Mouse (Mus musculus): ENCODE measurements around the gene Tada1.

Gene Tada1

DNA sequence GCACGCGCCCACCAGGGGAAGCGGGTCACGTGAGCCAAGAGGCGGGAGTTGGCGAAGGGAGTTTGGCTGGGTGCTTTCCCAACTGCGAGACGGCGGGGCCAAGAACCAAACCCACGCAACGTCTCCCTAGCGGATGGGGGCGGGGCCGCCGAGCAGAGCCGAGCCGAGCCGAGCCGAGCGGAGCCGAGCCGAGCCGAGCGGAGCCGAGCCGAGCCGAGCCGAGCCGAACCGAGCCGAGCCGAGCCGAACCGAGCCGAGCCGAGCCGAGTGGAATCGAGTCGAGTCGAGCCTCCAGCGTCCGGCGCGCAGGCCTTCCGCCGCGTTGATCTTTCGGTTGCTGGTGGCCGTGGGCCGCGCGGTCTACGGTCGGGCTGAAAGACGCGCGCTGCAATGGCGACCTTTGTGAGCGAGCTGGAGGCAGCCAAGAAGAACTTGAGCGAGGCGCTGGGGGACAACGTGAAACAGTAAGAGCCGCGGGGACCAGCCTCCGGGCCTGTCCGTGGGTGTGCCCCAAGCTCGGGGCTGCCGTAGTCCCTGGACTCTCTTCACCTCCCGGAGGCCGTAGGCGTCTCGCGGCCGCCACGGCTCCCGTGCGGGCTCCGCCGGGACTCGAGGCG, at the start of gene Tada1:
Gene Tada1 (plus strand): TSS at position 85 of the 617 bp plus-strand sequence.
- peak; percentile 93 for DNase-seq (ENCODE audit: low spot score)

DNA sequence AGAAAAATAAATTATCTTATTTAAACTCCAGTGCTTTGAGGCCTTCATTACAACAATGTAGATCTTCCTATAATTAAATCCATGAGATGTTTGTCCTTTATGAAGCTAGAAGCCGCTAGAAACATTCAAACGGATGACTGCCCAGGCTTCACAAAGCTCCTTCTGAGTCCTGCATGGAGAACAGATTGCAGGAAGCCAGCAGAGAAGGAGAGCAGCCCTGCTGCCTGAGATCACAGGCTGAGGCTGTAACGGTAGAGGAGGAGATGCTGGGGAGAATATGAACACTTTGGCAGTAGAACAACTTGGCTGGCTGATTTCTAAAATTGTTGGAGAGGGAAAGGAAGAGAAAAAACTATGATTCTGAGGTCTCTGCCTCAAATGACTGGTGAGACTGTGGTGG, 48.1 kb upstream of the Tada1 start:
- DNase-seq (ENCODE audit: low spot score) = no peak

DNA sequence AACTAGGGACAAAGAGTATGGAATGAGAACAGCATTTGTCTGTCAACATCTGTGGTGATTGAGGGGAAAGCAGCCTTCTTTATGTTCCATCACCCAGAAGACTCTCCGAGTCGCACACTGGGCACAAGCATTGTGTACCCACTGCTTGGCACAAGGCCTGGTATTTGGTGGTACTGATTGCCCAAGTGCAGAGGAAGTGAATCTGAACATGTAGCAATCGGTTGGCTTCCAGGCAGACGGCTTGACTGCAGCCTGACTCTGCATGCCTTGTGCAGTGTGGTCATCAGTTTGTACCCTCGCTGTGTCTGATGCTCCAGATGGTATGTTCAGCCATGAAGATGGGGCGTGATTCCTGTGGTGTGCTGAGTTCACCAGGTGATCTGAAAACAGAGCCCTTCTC, 39.8 kb upstream of the Tada1 start:
- DNase-seq (ENCODE audit: low spot score) = no peak

DNA sequence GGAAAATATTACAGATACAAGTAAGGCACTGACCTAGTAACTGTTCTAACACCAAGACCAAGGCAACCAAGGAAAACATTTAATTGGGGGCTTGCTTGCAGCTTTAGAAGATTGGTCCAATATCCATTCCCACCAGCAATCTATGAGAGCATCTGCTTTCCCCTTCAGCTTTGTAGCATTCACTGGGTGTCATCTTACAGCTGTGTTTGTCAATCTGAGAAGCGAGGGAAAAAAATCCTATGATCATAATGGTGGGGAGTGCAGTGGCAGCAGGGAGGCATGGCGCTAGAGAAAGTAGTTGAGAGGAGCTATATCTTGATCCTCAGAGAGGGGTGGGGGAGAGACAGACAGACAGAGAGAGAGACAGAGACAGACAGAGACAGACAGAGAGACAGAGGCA, 36.8 kb upstream of the Tada1 start:
- no peak for DNase-seq (ENCODE audit: low spot score)

DNA sequence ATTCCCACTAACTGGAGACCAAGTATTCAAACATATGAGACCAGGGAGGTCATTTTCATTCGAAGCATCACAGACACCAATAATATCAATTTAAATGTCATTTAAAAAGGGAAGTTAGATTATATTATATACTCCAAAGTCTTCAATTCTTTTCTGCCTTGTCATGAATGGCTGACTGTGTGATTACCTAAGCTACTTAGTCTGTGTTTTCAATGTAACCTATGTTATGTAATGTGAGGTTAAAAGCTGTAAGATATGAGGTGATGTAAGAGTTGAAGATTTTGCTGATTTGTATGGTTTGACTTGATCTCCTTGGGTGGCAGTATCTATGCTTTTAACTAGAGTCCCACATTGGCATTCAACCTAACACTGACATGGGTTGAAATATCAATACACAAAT, 36.4 kb upstream of the Tada1 start:
- DNase-seq (ENCODE audit: low spot score) = no peak

DNA sequence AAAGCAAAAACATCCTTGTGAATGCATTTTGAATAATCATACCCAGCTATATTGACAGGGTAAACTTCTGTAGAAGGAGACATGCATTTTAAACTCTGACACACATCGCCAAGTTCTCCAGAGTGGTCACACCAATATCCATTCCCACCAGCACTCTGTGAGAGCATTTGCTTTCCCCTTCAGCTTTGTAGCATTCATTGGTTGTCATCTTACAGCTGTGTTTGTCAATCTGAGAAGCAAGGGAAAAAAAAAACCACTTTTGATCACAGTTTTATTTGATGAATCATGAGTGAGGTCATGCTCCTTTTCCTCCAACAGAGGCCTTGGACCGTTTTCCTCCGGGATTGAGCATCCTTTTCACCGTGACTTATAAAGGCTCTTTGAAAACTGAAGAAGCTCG, 35.3 kb upstream of the Tada1 start:
- no peak for DNase-seq (ENCODE audit: low spot score)

DNA sequence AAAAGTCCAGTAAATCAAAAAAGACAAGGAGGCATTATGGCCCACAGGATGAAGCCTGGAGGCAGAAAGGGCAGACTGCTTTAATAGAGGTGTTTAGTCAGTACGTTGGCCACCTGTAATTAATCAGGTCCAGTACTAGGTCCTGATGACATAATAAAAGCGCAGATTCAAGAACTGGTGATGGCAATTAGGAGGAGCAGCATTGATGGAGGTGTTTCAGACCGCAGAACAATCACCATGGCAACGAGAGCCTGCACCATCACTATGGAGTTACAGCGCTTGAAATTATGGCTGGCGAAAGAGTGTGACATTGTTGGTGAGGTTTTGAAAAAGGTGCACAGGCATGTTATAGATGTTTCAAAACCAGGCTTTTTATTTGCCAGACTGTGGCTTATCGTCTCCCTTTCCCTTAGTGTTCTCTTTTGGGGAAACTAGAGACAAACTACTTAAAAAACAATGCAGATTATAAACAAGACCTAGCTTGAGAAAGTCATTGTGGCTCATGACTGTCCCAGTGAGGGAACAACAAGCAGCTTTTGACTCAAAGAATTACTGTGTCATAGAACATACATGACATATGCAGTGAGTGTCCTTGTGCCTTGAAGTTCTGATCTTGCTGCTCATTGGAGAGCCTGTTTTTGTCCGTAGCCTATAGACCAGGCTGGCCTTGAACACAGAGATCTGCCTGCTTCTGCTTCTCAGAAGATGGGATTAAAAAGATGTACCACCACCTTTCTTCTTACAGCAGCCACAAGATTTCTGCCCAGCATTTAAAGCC, 34.4 kb upstream of the Tada1 start:
- peak; percentile 23 for DNase-seq (ENCODE audit: low spot score)

DNA sequence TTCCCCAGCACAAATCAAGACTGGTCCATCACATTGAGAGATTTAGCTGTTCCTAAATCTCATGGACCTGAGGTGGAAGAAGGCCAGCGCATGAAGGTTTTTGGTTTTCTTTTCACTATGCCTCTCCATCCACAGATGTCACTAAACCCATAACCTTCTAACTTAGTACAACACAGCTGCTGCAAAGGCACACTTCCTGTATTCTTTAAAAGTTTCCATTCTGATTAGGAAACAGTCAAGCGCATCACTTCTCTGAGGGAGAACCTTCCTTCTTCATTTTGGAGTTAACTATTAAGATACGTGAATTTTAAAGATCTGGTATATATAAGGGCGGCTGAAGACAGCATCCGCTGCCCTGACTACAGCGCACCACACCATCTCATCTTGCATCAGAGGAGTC, 33.3 kb upstream of the Tada1 start:
- no peak for DNase-seq (ENCODE audit: low spot score)

DNA sequence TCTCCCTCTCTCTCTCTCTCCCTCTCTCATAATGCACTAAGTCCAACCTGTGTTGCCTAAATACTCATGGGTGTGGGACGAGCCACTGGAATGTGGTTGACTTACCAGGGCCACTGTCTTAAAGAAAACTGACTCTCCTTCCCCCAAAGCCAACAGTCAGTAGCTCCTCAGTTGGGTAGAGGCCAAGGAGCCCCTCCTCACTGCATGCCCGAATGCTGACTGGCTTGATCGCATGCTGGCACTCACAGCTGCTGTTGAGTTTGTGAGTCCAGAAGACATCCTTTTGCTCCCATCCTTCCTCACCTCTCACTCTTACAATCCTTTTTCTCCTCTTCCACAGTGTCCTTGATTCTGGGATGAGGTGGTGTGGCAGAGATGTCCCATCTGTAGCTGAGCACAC, 32.0 kb upstream of the Tada1 start:
- DNase-seq (ENCODE audit: low spot score) = no peak

DNA sequence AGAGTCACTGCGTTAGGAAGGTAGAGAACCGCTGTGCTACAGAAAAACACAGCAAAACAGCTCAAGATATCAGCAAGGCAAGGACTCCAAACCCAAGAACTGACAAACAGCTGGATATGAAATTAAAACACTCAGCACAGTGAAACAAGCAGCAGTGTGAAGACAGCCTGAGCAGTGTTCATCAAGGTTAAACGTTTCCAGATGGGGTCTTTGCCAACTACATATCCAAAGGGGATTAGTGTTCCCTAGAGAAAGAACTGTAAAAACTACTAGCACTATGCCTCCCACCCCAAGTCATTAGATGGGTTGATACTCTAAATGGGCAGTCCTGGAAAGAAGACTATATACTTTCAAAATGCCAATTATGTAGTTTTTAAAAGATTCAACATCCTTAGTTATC, 29.6 kb upstream of the Tada1 start:
- peak; percentile 58 for DNase-seq (ENCODE audit: low spot score)

DNA sequence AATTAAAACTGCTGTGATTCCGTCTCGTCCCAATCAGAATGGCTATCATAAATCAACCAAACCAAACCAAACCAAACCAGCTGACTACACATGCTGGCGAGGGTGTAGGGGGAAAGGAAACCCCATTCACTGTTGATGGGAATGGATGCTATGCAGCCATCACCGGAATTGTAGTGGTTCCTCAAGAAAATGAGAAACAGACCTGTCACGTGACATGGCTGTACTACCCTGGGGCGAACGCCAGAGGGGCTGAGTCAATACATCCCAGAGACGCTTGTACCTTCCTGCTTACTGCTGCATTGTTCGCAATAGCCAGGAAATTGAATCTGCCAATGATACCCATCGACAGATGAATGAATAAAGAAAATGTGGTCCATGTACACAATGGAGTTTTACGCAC, 29.1 kb upstream of the Tada1 start:
- peak; percentile 54 for DNase-seq (ENCODE audit: low spot score)

DNA sequence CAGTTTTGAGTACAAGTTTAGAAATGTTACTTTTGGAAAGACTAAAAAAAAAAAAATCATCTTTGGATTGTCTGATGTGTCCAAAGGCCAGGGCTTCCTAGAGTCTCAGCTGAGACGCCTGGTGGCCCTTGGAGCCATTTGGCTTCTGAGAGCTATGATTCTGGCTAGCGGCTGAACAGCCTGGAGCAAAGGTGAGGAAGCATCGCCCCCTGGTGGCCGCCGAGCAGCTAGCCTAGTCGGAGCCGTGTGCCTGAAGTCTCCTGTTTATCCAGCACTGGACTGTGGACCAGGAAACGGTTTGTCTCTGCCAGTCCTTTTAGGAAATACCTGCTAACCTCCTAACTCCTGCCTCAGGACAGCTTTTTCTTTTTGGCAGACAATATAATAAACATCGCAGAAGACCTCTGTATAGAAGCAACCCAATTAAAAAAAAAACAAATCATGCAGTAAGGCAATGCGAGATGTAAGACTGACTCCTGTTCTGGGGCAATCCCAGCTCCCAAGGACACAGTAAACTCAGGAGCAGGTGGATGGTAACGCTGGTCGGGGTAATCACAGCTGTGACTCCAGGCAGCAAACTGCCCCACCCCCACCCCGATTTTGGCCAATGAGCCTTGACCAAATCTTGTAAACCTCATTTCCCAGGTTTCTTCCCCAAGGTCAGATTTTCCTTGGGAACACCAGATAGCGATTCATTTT, 18.6 kb upstream of the Tada1 start:
- DNase-seq (ENCODE audit: low spot score) = peak; percentile 93

DNA sequence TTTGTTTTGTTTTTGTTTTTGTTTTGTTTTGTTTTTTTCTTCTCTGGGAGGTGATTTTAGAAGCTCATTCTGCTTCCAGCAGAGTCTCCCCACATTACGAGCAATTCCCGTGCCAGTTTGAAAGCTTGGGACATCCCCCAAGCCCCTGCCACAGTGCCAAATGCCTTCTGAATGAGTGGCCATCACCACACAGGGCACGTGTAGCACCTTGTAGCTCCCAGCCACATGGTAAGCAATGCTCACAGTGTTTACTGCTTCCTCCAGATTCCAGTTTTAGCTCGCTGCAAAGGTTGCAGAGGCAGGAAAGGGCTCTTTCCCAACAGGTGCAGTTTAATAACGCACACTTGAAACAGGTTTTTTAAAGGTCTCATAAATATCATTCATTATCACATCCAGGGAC, 18.0 kb upstream of the Tada1 start:
- DNase-seq (ENCODE audit: low spot score) = no peak

DNA sequence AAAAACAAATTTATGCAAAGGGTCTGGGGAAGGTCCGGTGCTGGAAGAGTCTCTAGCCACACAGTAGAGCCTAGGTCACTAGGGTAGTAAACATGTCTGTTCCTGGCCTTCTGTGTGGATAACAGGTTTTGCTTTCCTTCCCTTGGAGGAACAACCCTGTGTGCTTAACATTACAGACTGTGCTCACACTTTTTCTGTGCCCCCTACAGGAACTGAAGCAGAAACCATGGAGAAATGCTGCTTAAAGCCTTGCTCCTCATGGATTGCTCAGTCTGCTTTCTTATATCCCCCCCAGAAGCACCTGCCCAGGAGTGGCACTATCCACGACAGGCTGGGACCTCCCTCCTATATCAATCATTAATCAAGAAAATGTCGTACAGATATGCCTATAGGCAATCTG, 17.1 kb upstream of the Tada1 start:
- no peak for DNase-seq (ENCODE audit: low spot score)

DNA sequence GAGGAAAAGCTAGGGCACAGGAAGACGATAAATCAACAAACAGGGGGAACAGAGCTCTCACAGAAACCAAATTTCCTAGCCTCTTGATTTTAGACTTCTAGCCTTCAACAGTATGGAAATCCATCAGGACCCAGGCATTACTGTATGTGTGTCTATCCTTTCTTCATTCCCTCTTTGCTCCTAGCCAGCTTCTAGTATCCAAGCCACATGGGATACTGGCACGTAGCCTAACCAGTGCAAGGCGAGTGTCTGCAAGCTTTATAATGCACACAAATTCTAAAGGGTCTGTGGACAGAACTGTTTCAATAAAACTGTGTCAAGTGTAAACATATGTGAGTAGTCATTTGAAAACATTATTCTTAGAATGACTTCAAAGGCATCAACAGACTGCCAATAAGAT, 16.2 kb upstream of the Tada1 start:
- DNase-seq (ENCODE audit: low spot score) = no peak

DNA sequence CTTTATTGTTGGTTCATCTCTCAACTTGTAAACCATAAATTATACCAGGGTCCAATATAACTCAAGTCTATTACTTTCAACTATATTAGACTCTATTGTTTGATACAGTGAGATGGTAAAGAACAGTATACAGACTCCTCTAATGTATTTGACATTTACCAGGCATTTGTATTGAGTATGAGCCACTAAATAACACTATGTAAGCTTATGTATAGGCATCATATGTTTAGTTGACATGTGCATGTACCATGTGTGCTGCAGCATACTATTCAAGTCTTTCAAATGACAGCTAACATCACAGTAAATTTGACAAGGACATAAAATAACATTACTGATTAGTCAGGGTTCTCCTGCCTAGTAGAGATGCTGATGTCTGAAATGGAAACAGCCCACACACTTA, 15.8 kb upstream of the Tada1 start:
- DNase-seq (ENCODE audit: low spot score) = no peak

DNA sequence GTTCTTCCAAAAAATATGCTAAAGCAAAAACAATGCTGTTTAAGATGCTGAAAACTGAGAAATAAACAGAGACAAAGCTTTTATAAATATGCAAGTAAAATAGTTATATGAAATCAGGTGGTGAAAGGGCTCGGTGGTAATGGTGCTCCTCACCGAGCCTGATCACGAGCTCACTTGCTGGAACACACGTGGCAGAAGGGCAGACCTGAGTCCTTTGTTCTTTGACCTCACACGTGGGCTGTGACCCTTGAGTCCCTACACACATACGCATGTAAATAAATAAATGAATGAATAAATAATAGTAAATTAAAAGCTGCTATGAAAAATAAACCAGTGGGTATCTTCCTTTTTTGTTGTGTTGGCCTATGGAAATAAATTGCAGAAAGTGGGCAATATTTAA, 1.7 kb upstream of the Tada1 start:
- DNase-seq (ENCODE audit: low spot score) = no peak

DNA sequence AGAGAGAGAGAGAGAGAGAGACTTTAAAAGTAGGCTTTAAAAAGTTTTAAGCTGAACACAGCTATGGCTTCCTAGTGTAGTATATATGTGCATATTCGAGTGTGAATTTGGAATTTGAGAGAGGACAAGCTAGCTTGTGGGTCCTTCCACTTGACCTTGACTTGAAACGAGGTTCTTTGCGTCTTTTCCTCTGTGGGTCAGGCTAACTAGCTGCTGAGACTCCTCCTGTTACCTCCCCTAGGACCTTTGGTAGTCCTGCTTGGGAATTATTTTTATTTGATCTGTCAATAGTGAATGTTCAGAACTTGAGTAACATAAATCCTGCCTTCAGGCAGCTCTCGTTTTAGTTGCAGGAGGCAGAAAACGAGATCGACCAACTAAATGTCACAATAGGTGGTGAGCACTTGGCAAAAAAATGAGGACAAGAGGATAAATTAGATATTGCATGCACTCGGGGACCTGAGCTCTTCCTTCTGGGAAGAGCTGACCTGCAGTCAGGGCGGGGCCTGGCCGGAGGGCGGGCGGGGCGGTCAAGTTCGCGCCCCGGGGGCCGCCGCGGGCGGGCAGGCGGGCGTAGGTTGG, 375 bp upstream of the Tada1 start:
- DNase-seq (ENCODE audit: low spot score) = no peak

DNA sequence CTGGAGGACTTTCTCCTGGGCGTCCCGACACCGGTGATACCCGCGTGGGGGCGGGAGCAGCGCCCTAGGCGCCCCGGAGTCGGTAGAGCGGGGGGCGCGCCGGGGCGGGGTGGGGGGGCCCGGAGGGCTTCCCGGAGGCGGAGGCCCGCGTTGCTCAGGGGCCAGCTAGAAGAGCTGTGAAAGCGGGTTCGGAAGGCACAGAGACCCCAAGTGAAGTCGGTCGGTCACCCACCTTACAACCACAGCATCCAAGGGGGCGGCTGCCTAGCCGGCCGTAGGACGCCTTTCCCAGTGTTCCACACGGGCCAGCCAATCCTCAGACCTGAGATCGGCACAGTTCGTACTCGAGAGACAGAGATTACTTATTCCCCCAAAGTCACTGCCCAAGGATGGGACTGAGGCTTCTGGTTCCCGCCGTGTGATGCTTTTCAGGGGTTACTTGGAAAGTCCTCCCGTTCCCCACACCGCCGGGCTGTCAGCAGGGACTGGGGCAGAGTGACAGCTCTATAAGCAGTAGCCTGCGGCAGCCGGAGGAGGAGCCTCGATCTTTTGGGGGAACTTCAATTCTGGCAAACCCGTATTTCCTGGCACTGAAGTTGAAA, 834 bp downstream of the Tada1 start:
- DNase-seq (ENCODE audit: low spot score) = peak; percentile 75

DNA sequence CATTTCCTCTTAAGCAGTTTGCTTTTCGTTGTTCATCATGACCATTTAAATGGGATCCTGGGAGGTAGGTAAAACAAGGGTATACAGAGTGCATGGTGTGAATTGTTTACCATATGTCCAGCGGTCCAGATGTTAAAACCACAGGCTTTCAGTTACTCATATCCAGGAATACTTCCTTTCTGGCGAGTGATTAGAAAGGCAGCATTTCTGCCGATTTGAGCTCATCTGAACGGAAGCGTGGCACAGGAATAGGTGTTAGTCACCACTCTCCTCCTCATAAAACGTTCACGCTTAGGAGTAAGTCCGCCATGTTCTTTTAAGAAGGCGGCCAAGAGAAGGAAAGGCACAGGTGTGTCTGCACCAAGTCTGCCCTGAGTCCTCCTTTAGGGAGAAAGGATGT, 2.4 kb downstream of the Tada1 start:
- no peak for DNase-seq (ENCODE audit: low spot score)

DNA sequence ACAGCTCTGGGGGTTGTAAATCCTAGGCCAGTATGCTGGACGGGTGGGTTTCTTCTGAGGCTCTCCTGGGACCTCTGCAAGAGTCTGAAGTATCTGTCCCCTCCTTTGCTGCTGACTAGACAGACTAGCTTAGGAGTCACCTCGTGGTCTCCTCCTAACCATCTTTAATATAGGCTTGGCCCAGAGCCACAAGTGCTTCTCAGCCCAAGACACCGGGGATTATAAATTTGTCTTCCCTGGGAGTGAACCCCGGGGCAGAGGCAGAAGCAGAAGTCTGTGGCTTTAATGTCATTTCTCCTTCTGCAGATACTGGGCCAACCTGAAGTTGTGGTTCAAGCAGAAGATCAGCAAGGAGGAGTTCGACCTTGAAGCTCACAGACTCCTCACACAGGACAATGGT, 2.9 kb downstream of the Tada1 start:
- no peak for DNase-seq (ENCODE audit: low spot score)

DNA sequence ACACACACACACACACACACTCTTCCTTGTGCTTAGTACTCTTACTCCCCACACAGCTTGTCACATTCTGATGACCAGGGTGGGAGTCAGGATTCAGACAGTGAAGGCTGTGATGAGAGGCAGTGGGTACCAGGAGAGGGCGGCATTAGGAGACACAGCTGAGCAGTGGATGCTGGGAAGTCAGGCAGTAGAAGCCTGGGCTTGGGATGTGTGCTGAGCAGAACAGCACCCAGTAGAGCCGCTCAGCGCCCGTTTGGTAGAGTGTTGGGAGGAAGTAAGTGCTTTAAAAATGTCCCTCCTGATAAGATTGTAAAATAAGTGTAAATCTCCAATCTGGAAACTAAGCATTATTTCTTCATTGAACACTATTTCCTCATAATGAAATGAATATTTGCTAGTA, 3.7 kb downstream of the Tada1 start:
- no peak for DNase-seq (ENCODE audit: low spot score)

DNA sequence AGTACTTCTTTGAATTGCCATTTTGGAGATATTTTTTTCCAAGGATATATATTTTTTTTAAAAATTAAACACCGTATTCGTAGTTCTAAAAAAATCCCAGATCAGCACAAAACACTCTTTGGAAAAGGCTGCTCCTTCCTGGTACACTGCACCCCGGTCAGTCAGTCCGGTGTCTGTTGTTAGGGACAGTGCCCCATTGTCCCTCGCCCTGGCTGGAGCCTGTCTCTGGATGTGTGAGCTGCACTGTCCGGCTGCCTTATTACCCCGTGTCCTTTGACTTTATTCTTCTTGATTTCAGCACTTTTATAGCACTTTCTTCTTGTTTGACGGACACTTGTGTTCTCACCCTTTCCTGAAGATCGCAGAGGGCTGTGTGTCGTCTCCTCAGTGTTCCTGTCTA, 5.7 kb downstream of the Tada1 start:
- DNase-seq (ENCODE audit: low spot score) = no peak
